Mouse (Mus musculus): Measurements from ENCODE around the gene St14.

Gene St14

DNA sequence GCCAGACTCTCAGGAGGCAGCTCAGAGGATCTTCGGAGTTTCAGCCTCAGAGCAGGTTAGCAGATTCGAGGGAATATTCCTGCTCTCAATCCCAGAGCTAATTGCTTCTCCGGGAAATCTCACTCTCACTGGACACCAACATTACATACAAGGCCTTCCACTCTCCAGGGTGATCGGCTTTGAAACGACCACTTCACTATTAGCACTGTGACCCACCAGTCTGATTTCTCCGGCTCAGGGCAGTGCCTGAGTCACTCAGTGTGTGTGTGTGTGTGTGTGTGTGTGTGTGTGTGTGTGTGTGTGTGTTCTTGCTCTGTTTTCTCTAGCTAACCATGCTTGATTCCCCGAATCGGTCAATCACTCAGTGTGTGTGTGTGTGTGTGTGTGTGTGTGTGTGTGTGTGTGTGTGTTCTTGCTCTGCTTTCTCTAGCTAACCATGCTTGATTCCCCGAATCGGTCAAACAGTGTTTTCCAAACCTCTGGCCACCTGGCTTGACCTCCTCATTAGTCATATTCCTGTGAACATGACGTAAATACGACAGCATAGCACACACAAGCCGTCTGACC is 9.1 kb downstream of the St14 start:
- no peak for DNase-seq

DNA sequence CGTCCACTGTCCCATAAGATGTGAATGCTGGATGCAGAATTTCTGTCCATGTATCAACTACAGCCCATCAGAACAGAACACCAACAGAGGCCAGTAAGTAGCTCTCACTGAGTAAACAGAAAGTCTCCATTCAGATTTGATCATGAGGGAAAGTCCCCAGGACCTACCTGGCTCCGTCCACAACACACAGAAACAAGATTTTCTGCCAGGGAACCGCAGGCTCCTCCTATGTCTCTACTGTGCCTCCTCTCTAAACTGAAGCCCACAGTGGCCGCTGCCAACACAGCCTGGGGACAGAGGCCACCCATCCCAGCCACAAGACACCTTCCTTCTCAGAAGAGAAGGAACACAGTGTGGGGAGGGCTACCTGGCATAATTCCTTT is 11.1 kb downstream of the St14 start:
- no peak for DNase-seq

GRCm38 (mm10) chr9:31119882-31120532 is 11.6 kb downstream of the St14 start:
- no peak for DNase-seq

DNA sequence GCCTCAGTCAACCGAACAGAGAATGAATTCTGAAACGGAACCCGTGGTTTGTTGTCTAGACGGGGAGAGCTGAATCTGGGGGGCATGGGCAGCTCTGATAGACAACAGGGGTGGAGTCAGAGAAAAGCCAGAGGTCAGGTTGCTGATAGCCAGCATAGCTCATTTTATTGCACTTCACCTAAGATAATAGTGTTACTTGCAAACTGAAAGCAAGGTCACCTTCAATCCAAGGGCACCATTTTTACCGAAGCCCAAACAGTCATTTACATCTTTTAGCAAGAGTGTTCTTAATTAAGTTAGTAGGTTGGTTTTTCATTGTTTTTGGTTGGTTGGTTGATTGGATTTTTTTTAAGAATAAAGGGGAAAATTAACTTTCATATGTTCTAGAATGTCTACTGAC is 12.2 kb downstream of the St14 start:
- no peak for DNase-seq

DNA sequence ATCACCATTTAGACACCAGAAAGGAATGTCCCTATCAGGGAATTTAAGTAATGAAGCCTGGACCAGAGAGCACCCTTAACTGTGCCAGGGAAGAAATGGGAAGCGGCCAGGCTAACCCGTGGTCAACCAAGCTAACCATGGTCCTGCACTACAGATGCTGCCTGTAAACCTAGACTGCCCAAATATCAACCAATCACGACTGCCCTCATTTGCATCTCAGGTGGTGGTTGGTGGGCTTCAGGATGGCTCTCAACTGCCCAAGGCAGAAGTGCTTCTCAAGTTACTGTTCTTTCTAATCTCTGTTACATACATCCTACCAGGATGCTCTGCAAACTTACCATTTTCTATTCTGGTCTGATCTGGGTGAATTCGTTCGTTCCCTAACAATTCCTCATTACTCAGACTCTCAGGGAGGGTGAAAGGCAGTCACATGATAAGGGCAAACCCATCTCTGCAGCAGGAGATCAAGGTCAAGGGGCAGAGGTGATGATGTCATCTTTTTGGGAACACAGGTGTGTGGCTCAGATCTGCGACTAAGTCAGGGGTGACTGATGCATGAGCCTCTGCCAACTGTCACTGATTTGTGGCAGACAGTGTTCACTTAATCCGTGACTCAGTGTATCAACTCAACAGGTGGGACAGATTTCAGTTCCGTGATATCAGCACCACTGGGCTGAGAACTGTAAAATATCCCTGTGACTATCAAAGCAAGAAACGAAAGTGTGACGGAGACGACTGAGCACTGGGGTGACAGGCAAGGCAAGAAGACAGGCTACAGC is 12.9 kb downstream of the St14 start:
- no peak for DNase-seq

- DNase-seq, result no peak
Measured at GRCm38 (mm10) chr9:31117488-31117887, 14.2 kb downstream of the St14 start.

DNA sequence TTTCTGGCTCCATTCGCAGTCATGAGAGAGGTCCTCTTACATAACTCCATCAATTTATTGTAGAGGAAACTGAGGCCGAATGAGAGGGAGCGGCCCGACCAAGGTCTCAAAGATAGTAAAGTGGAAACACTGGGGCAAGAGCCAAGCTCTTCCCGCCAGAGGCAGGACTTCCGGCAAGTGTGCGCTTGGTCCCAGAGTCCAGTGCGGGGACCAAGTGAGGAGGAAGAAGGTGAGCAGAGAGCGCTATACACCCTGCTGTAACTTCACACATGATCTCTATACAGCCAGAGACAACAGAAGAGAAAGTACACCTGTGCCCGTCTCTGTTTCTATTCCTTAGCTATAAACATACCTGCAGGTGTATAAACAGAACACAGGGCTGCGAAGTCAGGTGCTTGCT is 14.6 kb downstream of the St14 start:
- DNase-seq, result no peak

GRCm38 (mm10) chr9:31115586-31115985 is 16.1 kb downstream of the St14 start:
- no peak for DNase-seq

GRCm38 (mm10) chr9:31108464-31108863 is 23.2 kb downstream of the St14 start:
- DNase-seq, result no peak

DNA sequence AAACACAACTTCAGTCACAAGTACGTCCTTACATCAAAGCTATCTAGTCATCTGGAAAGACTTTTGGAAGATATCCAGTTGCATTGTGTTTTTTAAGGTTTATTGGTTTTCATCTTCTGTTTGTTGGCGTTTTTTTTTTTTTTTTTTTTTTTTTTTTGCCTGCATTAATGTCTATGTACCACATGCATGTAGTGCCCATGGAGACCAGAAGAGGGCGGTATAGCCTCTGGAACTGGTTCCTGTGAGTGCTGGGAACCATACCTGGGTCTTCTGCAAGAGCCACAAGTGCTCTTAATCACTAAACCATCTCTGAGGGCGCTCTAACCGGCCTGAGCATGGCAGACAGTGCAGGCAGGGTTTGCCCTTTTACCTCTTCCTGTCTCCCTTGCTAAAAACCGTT is 33.5 kb downstream of the St14 start:
- no peak for DNase-seq

DNA sequence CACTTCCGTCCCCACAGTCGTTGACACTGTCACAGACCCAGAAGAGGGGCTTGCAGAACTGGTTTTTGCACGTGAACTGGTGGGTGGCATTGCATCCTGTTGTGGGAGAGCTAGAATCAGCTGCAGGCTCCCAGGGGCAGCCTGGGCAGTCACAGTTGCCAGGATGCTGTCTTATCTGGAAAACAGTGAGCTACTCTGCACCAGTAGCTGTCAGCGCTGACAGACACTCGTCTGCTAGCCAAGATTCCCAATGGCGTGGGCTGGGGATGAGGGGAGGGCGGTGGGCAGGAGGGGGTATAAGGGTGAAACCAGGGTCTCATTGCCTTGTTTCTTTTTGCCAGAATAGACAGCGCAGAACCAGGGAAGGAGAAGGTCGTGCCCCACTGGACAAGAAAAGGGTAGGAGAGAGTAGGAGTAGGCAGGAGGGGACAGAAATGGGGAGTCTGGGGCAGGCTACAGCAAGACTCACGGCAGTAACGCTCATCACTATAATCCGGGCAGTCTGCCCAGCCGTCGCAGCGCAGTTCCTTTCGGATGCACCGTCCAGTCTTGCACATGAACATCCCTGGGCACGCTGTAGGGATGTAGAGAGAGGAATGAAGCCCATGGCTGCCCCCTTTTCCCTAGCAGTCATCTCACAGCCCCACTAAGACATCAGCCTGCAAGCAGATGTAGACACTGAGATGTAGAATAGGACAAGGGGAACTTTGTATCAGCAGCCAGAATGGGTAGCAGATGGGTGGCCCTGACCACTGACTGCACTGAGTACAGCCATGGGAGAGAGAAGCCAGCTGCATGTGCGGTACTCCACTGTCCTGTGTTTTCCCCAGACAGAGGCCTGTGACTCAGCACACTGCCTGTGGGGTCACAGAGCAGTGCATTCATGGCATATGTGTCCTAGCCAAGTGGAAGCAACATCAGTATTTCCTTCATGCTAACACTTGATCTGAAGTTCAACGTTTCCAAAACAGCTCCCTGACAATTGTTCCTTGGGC is 34.3 kb downstream of the St14 start:
- no peak for DNase-seq

DNA sequence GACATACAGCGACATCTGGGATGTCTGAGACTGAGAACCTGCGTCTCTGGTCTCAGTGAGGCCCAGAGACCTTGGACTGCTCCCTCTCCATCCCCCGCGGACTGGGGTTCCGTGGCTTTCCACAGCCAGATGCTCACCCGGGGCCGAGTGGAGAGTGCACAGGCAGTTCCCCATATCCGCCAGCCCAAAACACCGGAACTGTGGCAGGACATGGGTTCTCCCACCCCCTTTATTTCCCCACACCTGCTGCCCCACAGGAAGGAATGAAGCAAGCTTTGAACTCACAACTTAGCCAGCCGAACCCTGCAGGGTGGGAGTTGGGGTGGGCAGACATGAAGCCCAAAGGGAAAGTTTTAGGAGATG is 38.8 kb downstream of the St14 start:
- DNase-seq, result no peak

- DNase-seq, result no peak
Measured at GRCm38 (mm10) chr9:31092111-31092832, 39.4 kb downstream of the St14 start.

DNA sequence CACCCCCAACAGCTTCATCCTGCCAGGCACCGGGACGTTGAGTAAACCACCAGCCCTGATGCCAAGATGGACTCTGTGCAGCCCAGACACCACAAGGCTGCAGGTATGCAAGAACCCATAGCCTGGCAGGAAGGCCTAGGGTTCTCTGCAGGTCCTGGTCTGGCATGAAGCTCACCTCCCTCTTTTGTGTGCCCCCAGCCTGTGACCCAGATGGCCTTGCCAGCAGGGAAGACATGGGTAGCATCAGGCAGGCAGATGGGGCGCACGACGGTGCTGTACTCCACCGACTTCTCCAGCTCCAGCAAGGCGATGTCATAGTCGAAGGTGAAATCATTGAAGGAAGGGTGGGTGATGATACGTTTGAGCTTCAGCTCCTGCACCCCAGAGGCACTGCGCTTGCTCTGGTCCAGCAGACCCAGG is 40.5 kb downstream of the St14 start:
- DNase-seq, result no peak

GRCm38 (mm10) chr9:31090081-31091023 is 41.3 kb downstream of the St14 start:
- no peak for DNase-seq

DNA sequence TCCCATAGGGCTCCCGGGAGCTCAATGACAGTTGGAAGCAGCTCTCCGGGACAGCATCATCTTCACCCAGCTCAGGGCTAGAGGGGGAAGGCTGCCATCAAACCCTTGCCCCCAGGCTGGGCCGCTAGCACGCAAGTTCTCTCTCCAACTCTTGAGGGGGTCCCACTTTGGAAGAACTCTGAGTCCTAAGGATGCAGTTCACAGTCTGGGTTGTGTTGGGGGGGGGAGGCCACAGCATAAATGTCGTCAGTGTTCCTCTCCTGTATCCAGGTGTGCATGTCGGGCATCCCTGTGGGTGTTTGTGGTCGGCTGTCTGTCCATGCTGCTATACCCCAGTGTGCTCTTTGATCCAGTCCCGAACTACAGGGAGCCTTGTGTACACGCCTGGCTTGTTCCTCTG is 42.1 kb downstream of the St14 start:
- no peak for DNase-seq

GRCm38 (mm10) chr9:31088883-31089282 is 42.8 kb downstream of the St14 start:
- DNase-seq, result no peak

DNA sequence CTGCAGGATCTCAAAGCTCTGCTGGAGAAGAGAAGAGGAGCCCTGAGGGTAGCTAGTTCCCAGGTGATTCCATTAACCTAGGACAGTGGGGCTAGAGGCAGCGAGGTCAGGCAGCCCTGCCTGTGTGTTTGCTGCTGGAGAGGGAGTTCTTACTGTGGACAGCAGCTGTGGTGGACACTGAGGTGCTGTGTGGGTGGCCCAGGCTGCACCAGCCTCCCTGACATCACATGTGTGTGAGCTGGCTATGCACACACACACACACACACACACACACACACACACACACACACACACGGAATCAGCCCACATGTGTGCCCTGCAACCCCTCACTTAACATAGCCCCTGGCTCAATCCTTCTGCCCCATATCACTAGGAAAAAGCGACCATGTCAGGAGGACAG is 43.5 kb downstream of the St14 start:
- DNase-seq, result no peak

- no peak for DNase-seq
Measured at GRCm38 (mm10) chr9:31087466-31087865, 44.2 kb downstream of the St14 start.

- DNase-seq, result no peak
Measured at GRCm38 (mm10) chr9:31086754-31087145, 44.9 kb downstream of the St14 start.

- DNase-seq, result peak; percentile 62
Measured at GRCm38 (mm10) chr9:31086085-31086753, 45.4 kb downstream of the St14 start.

Measured in thymus, postnatal 25 days (tissue).